Mouse (Mus musculus): ENCODE data around the gene Casz1. TPM values are rescaled to one million over a fixed set of nuclear protein-coding genes. Genes with fewer than 3 reads are reported as not detected.

The Casz1 gene
- total RNA-seq, 2 experiments from 2014 or later: 1.2 to 2.5 TPM

DNA sequence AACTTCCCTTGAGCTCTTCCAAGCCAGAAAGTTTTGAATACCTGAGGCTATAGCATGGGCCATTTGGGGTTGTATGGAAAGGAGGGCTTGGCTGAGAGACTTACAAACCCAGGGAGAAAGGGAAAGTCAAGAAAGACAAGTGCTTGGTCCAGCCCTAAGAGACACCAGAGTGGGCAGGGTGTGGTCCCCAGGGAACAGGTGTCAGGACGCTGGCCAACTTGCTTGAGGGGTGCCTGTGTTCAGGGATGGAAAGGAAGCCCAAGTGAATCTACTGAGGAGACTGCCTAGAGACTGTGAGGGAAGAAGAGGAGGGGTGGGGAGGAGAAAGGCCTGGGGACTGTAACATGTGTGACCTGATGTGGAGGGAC lies 95.7 kb downstream of the Casz1 start:
- no peak for ATAC-seq (replicated peaks; ENCODE audit: low FRiP score, poor library complexity, severe bottlenecking)

DNA sequence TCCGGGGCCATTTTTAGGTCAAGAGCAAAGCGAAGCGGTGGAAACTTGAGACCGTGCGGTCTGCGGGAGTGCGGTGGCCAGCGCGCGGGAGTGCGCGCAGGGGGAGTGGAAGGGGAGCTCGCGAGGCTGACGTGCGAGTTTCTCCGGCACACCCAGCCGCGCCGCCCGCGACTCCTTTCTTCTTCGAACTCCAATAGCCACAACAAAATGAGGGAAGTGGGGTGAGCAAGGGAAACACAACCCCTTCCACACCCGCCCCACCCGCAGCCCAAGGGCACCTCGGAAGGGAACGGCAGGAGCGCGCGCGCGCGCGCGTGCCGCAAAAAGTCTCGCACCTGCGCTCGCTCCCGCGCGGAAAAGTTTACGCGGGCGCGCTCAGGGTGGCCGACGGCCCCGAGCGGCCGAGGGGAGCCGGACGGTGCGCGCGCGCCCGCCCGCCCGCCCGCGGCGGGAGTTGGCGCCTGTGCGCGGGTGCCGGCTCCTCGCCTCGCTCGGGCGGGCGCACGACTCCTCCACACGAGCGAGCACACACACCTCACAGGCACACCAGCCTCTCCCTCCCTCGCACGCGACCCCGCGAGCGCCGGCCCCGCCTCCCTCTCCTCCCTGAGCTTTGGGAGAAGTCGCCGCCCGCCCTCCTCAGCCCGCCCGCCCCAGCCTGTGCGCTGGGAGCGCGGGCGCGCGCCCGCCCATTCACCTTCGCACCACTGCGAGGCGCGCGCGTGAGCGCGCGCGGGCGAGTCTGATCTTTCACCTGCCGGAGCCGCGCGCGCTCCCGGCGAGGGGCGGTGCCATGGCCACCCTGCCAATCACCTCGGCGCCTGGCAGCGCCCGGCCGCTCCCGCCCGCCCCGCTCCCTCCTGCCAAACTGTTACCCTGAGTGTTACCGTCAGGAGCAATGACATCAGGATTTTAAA lies 96.3 kb downstream of the Casz1 start:
- no peak for ATAC-seq (replicated peaks; ENCODE audit: low FRiP score, poor library complexity, severe bottlenecking)

DNA sequence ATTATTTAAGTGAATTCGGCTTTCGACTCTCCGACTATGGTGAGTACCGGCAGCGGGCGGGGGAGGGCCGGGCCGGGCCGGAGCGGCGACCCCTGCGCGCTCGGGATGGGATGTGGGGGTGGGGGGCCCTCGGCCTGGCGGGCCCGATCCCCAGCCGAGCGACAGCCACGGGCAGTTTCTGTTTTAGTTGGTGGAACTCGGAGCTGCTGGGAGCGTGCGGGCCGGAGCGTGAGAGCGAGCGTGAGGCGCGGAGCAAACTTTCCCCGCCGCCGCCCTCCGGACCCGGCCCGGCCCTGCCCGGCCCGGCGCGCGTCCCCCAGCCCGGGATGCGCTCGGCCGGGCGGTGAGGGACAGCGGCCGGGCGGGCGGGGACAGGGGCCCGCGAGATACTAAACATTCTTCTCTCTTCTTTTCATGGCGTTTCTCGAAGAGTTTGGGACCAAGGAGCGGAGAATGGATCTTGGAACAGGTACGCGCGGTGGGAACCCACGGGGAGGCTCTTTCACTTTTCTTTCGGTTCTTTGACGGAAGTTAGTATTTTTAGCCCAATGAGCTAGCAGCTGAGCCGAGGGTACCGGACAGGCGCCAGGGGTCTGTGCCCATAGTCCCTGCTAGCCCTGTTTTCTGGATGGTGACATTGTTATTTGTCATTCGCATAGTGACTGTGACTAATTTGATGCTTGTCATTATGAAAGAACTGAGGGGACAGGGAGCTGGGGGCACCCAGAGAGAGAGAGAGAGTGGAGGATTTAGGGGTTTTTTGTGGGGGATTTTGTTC lies 97.2 kb downstream of the Casz1 start:
- ATAC-seq (replicated peaks; ENCODE audit: low FRiP score, poor library complexity, severe bottlenecking): no peak

DNA sequence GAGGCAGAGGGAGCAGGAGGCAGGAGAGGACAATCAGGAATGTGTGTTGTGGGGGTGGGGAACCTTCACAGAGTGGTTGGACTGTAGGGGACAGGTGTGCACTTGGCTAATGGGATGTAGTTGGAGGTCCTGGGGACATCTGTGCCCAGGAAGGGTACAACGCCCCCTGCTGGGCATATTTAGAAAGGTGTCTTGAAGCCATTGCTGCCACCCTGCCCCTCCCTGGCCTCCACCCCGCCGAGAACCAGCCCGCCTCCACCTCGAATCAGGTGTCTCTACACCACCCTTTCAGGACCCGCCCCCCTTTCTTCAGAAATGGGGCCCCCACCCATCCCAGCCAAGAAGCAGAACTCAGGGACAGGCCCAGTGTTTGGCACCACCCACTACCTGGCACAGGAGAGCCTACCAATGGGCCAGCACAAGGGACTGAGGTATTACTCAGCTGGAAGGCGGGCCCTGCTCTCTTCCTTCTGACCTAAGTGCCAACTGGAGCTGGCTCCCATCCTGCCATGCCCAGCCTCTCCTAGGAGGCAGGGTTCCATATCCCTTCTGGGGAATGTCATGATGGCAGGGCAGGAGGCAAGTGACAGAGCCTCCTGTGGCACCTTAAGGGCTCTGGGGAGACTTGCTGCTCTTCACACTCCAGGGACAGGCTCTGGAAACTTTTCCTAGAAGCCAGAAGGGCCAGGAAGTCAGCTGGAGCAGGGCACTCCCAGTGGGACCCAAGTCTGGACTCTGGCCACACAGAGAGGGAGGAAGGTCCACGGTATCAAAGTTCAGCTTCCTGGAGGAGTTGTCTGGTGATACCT lies 98.9 kb downstream of the Casz1 start:
- no peak for ATAC-seq (replicated peaks; ENCODE audit: low FRiP score, poor library complexity, severe bottlenecking)

DNA sequence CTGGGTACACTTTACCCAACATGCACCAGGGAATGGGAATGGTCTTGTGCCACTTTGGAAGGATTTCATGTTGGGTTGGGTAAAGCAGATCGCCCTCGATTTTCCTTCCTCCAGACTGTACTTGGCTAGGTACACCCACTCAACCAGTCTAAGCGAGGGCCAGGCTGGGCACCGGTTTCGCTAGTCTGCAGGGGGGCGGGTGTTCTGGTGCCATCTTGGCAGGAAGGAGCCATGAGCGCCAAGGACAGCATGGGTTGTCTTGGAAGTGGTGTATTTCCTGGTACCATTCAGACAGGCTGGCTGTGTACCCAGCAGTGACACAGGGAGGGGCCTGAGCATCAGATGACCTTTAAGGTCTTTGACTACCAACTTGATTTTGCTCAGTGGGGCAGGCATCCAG lies 101.1 kb downstream of the Casz1 start:
- no peak for ATAC-seq (replicated peaks; ENCODE audit: low FRiP score, poor library complexity, severe bottlenecking)

DNA sequence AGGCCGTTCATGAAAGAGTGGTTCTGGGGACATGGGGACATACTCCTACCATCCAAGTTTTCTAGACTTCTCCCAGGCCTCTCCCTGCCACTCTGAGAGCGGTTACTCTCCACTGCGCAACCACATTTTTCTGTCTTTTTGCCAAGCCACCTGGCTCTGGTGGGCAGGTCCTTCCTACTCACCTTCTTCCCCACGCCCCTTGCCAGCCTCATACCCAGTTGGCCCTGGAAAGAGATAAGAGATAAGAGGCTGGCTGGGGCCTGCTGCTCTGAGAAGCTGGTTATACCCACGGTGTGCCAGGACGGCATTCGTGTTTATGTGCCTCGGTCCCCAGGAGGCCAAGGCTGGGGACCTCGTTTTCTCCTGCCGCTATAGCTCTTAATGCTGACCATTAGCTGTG lies 102.6 kb downstream of the Casz1 start:
- no peak for ATAC-seq (replicated peaks; ENCODE audit: low FRiP score, poor library complexity, severe bottlenecking)

DNA sequence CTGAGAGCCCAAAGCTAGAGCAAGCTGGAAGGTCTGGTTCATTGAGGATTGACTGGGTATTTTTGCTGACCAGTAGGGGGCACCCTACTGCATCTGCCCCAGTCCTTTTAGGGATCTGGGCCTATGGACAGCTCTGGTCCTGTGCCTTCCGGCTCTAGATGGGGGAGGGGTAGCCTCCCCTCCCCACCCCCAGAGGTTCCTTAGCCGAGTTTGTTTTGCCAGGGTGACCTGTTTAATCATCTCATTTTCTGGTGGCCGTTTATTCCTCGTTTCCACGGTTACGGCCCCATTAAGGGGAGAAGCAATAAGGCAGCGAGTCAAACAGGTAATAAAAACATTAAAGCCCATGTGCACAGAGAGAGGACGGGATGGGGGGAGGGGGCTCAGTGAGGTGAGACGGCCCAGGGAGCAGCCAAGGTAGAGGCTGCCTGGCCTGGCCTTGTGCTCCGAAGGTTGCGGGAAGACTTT lies 104.0 kb downstream of the Casz1 start:
- no peak for ATAC-seq (replicated peaks; ENCODE audit: low FRiP score, poor library complexity, severe bottlenecking)

DNA sequence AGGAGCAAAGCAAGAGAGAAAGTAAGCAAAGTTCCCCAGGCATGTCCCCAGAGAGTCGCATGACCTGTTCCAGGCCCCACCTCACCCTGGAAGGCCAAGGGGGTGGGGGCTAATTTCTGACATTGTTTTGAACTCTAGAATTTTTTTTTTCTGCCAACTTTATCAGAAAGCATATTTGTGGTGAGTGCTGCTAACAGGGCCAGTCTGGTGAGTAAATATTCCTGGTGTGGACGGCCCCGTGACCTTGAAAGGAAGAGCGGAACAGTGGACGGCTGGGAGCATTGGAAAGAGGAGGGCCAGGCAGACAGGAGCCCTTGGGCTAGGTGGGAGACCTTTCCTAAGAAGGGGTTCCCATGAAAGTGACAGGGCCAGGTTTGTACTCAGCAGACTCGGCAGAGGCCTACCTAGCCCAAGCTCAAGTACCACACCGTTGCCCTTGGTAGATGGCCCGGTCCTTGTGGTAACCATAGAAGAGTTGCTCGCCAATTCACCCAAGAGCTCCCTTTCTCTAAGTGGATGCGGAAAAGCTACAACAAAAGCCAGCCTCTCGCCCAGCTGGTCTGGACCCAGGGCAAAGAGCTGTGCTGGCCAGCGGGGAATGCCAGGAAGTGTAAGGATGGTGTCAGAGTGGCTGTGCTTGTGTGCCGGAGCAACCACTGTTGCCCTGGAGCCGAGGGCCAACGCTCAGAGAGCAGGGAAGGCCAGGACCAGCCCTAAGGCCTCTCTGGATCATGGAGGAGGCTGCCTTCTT lies 104.7 kb downstream of the Casz1 start:
- ATAC-seq (replicated peaks; ENCODE audit: low FRiP score, poor library complexity, severe bottlenecking): no peak

DNA sequence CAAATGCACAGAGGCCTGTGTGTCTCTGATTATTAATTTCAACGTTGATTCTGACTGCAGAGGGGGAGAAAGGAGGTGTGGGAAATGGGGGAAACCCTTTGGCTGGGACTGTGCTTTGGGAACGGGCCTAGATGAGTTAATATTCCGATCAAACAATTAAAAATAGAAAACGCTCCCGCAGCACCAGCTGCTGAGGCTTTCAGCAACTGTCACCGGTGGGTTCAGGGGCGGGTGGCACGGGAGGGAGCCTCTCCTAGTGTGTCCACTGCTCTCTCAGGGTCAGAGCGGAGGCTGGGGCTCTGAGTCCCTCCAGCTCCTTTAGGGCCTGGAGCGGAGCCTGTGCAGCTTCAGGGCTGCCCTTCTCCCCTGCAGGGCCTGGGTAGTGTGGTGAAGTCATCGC lies 105.3 kb downstream of the Casz1 start:
- ATAC-seq (replicated peaks; ENCODE audit: low FRiP score, poor library complexity, severe bottlenecking): no peak

DNA sequence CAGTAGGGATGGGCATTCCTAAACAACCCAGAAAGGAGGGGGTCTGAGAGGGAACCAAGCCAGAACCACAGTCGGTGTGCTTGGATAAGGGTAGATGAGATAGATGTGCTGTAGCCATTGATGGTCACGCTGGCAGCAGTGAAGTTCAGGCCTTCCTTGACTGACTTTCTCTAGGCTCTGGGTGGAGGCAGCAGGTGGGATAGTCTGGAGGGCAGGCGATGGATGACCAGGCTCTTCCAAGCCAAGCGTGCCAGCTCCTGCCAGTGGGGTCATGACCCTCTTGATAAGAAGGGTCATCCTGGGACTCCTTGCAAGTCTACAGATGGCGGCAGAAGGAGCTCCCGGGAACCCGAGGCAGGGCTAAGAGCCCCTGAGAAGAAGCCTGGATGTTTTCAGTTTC lies 107.9 kb downstream of the Casz1 start:
- no peak for ATAC-seq (replicated peaks; ENCODE audit: low FRiP score, poor library complexity, severe bottlenecking)

DNA sequence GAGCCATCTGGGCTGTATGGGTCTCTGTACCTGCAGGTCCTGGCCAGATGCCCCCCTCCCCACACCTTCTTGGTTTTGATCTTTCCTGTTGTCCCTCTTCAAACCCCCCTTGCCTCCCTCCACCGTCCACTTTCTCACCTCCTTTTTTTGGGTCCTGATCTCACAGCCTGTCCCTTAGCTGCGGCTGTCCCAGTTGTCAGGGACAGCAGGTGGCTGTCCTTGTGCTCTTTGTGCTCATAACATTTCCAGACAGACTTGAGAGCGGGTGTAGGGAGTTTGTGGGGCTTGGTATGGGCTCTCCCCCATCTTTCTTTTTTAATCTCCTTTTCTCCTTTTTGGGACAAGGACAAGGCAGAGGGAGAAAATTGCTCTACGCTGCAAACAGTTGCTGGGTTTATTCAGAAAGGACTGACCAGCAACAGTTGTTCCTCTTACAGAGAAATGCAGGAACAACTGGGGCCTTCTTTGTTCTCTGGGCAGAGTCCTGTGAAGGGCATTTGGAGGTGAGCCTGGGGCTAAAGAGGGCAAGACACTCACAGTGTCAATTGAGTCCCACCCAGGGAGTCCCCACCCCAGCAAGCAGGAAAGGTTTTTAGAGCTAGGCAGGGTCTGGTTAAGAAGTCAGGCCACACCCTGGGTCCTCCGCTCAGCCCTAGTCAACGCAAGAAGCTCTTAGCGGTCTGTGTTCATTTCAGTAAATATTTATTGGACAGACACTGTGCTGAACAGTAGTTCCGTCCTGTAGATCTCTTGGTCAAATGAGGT lies 108.8 kb downstream of the Casz1 start:
- no peak for ATAC-seq (replicated peaks; ENCODE audit: low FRiP score, poor library complexity, severe bottlenecking)

DNA sequence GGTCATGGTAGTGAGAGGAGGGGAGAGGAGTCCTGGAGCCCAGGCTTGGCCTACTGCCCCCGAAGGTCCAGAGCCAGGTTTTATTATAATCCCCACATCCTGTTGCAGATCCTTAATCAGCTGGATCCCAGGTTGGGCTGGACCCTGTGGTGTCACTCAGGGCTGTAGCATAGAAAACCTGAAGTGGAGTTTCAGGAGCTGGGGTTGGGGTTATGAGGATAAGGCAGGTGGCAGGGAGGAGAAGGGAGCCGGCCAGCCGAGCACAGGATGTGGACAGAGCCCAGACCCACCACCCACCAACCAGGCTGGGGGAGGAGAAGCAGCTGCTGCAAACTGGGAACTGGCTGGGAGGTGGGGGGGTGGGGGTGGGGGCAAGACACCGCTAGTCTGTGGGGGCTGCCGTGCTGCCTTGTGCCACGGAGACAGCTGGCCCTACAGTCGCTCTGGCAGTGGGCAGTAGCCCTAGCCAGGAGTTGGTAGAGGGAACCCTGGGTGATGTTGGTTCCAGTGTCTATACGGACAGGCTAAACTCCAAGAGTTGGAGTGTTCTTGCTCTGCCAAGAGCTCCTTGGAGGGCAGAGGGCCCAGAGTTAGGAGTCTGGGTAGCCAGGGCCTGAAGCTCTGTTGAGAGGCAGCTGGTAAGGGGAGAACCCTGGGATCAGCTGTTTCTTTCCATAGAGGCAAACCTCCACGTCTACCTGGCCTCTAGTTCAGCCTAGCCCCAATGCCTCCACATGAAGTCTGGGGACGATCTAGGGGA lies 110.8 kb downstream of the Casz1 start:
- no peak for ATAC-seq (replicated peaks; ENCODE audit: low FRiP score, poor library complexity, severe bottlenecking)

DNA sequence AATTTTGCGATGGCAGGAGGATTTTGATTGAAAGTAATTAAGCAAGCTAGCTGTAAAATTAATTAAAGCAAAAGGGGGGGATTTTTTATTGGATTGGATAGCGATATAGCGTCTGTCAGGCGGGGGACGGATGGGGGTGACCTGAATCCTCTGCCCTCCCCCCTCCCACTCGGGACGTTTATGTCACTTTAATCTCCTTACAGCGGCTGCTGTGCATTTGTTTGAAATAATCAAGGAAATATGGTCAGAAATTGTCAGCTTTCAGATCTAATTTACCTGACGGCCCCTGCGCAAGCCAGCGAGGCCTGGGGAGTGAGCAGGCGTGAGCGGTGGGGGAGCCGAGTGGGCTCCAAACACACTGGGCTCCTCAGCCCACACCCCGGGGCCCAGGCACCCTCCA lies 111.6 kb downstream of the Casz1 start:
- no peak for ATAC-seq (replicated peaks; ENCODE audit: low FRiP score, poor library complexity, severe bottlenecking)

DNA sequence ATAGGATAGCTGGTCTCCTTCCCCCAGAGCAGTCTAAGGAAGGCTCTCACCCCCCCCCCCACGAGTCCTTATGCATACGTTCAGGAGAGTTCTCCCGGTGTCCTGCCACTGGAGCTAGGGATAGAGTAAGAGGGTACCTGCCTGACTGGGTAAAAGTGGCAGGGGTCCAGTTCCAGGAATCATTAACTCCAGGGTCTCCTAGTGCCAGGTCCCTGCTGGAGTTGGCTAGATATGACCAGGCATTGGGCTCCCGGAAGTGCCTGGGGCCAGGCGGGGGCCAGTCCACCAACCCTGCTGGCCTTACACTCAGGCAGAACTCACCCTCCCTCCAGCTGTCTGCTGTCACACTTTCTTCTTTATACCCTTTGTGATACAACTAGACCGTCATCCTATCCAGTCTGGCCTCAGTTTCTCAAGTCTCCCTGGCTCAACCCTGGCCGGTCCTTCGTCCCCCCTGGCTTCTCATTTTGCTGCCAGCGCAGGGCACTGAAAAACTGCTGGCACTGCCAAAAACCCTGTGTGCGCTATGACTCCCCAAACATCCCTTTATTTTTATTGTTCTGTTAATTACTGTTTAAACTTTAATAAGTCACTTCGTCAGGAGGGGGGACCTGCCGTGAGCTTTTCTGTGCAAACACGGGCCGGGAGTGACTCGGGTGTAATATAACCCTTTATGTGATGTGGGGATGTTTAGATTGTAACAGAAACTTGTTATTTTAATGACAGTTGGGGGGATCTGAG lies 114.6 kb downstream of the Casz1 start:
- ATAC-seq (replicated peaks; ENCODE audit: low FRiP score, poor library complexity, severe bottlenecking): no peak

DNA sequence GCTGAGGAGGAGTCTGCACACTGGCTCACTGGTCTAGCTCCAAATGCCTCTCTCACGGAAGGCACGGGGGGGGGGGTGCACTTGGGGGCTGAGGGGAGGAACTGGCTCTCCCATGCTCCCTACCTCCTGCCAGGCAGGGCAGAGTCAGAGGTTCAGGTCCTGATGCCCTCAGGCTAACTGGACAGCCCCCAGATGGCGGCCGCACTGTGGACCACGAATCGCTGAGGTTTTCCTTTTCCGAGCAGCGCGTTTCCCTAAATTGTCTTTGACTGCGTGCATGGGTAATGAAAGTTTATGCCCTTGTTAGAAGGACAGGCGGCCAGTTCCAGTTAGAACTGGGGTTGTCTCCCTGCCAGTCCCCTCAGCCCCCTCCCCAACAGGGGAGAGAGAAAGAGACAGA lies 116.4 kb downstream of the Casz1 start:
- no peak for ATAC-seq (replicated peaks; ENCODE audit: low FRiP score, poor library complexity, severe bottlenecking)

DNA sequence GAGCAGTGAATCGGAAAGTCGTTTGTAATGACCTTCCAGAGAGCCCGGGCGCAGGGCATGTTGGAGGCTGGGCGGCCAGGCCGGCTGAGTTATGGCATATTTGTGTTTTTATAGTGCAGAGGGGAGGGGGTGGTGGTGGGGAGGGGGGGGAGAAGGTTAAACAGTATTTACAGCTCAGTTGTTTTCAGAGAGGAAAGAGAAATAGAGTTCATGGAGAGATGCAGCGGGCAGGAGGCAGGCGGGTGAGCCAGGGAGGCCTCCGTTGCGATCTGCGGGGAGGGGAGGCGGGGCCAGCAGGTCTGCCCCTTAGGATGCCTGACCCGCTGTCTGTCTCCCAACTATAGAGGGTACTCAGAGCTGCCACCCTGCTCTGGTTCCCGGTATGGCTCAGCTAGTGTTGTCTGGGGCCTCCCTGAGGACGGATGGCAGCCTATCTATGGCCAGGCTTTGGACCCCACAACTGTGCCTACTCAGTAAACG lies 118.0 kb downstream of the Casz1 start:
- no peak for ATAC-seq (replicated peaks; ENCODE audit: low FRiP score, poor library complexity, severe bottlenecking)

DNA sequence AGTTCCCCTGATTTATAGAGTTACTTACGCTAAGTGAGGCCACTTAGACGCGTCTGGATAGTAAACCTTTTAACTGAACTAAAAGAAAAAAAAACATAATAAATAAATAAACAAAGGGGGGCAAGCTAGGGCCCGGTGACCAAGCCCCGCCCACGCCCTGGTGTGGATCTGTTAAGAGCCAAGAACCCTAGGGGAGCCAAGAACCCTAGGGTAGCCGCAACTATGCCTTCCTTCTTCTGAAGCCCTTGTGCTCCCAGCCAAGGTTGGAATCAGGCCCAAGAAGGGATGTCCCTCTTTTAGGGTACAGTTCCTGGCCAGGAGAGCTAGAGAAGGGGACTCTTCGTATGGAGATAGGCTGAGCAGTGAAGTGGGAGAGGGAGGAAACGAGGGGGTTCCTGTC lies 119.2 kb downstream of the Casz1 start:
- ATAC-seq (replicated peaks; ENCODE audit: low FRiP score, poor library complexity, severe bottlenecking): no peak

All from erythroblast, adult 5-6 weeks (primary cell).